Mouse (Mus musculus): ENCODE measurements around the gene Mbd3. TPM values are rescaled to one million over a fixed set of nuclear protein-coding genes. Genes with fewer than 3 reads are reported as not detected.

Mbd3 gene
- polyA plus RNA-seq, 1 experiment from 2014 or later = 181 TPM

DNA sequence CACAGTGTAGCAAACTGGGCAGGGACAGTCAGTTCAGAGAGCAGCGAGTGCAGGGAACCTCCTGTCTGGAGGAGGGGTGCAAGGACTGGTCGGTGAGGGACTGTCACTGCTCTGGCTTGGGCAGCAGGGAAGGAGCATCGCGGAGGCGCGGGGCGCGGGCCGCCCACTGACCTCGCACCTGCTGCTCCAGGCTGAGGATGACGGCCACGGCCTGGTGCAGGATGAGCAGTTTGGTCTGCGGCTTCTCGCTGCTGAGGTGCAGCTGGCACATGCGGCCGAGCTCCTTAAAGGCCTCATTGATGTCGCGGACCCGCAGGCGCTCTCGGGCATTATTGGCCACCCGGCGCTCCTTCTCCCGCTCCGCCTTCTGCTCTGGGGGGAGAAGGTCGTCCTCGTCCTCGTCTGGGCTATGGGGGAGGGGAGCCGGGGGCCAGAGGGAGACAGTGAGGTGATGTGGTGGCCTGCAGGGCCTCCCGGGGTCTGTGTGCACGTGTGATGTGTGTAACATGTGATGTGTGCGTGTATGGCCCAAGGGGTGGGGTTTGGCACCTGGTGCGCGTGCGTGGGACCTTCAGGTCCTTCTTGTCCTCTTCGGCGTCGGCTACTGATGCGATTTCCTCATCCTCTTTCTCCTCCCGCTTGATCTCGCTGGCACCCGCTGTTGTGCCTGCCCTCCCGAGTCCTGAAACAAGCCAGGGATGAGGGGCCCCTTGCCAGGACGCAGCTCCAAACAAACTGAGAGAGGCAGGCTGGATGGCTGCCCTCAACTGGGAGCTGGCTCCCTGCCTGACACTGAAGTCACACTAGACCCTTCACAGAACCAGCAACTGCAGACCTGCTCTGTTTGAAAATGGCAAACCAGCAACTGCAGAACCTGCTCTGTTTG, 13.5 kb upstream of the Mbd3 start:
- ATAC-seq (no peak), DNase-seq (ENCODE audit: low read depth, low spot score) (no peak)
- in situ Hi-C loops (cut with MboI; ENCODE audit: low pct_unique_long_range_greater_than_20kb) = no loop called here
- POLR2A ChIA-PET = no interaction called here
- no peaks in the 10 kb centered on the region for H3K27me3 ChIP-seq
- CTCF ChIA-PET = no interaction called here
- no peak for TF ChIP-seq CTCF (IDR thresholded peaks at IDR 0.05)

- in situ Hi-C loops (cut with MboI; ENCODE audit: low pct_unique_long_range_greater_than_20kb) = no loop called here
- ChIA-PET POLR2A (interaction anchor here (1.1 to 1.5 kb wide), 3 partner anchors 10 to 64 kb away, joined by 3 to 4 read pairs (median 3); no protein-coding TSS in a partner anchor), CTCF (interaction anchor here (0.7 kb wide), 1 partner anchor 15 kb away, joined by 3 read pairs; no protein-coding TSS in a partner anchor)
- TF ChIP-seq CTCF (IDR thresholded peaks at IDR 0.05) = no peak
- ATAC-seq (no peak), DNase-seq (ENCODE audit: low read depth, low spot score) (no peak)
- no peaks in the 10 kb centered on the region for H3K27me3 ChIP-seq
These were observed 8.6 kb upstream of the Mbd3 start for GRCm38 (mm10) chr10:80407924-80408323.

GRCm38 (mm10) chr10:80406684-80407501, 7.5 kb upstream of the Mbd3 start, which contains the start of gene Uqcr11:
Uqcr11 (minus strand) TSS chr10:80406830.
- ATAC-seq = peak; percentile 54
- POLR2A ChIA-PET = interaction anchor here (0.6 to 1.5 kb wide), 3 partner anchors 15 to 25 kb away, joined by 3 to 7 read pairs (median 4); no protein-coding TSS in a partner anchor
- CTCF ChIA-PET = interaction anchor here (1.0 kb wide), 1 partner anchor 31 kb away, joined by 3 read pairs; no protein-coding TSS in a partner anchor
- no peak for DNase-seq (ENCODE audit: low read depth, low spot score)
- no peaks in the 10 kb centered on the region for H3K27me3 ChIP-seq
- in situ Hi-C loops (cut with MboI; ENCODE audit: low pct_unique_long_range_greater_than_20kb) = no loop called here
- no peak for TF ChIP-seq CTCF (IDR thresholded peaks at IDR 0.05)

DNA sequence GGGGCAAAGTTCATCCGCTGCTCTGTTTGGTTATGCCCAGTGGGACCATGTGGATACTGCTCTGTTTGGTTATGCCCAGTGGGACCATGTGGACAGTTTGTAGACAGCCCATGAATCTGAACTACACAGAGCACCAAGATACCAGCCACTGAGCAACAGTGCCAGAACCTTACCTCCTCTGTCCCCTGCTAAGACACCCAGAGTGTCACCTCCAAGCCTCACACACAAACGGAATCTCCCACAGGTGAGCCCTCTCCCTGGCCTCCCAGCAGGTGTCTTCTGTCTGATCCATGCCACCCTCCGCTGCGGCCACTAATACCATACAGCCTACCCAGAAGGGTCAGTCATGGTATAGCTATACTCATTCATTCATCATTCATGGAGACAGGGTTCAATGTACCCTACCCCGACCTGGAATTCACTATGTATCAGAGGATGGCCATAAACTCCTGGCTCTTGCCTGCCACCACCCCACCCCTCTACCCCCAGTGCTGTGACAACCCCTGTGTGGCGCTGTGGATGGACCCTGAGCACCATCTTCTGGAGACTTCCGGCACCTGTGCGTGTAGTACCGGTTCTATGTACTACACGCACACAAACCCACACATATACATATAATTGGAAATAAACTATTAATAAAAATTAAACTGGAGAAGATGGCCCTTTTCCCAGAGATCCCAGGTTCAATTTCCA, 6.3 kb upstream of the Mbd3 start:
- ChIA-PET CTCF (interaction anchor here (1.0 kb wide), 1 partner anchor 30 kb away, joined by 3 read pairs; no protein-coding TSS in a partner anchor), POLR2A (interaction anchor here (1.1 to 1.5 kb wide), 2 partner anchors 19 to 26 kb away, joined by 3 to 7 read pairs; no protein-coding TSS in a partner anchor)
- no peak for ATAC-seq
- H3K27me3 ChIP-seq = no peaks in the 10 kb centered on the region
- in situ Hi-C loops (cut with MboI; ENCODE audit: low pct_unique_long_range_greater_than_20kb) = no loop called here
- no peak for DNase-seq (ENCODE audit: low read depth, low spot score)
- TF ChIP-seq CTCF (IDR thresholded peaks at IDR 0.05) = no peak

GRCm38 (mm10) chr10:80403044-80403692, 3.8 kb upstream of the Mbd3 start:
- ChIA-PET POLR2A (interaction anchor here (1.3 to 1.6 kb wide), 2 partner anchors 18 to 20 kb away, joined by 3 read pairs; no protein-coding TSS in a partner anchor), CTCF (interaction anchor here (0.6 to 1.8 kb wide), 9 partner anchors 10 to 195 kb away, joined by 3 to 10 read pairs (median 3); partner anchors contain the start of gene Rexo1)
- ATAC-seq = no peak
- no peak for TF ChIP-seq CTCF (IDR thresholded peaks at IDR 0.05)
- DNase-seq (ENCODE audit: low read depth, low spot score) = no peak
- H3K27me3 ChIP-seq = no peaks in the 10 kb centered on the region
- in situ Hi-C loops (cut with MboI; ENCODE audit: low pct_unique_long_range_greater_than_20kb) = no loop called here

GRCm38 (mm10) chr10:80400704-80401161, 1.4 kb upstream of the Mbd3 start:
- no peaks in the 10 kb centered on the region for H3K27me3 ChIP-seq
- ChIA-PET CTCF (interaction anchor here (1.0 to 1.1 kb wide), 2 partner anchors 15 to 21 kb away, joined by 3 to 4 read pairs; no protein-coding TSS in a partner anchor), POLR2A (interaction anchor here (1.2 to 5.9 kb wide), 2 partner anchors 10 to 15 kb away, joined by 4 to 38 read pairs; partner anchors contain the start of gene Mex3d)
- TF ChIP-seq CTCF (IDR thresholded peaks at IDR 0.05) = no peak
- ATAC-seq = no peak
- in situ Hi-C loops (cut with MboI; ENCODE audit: low pct_unique_long_range_greater_than_20kb) = no loop called here
- no peak for DNase-seq (ENCODE audit: low read depth, low spot score)

- ChIA-PET POLR2A (interaction anchor here (1.2 to 5.9 kb wide), 2 partner anchors 9 to 14 kb away, joined by 4 to 38 read pairs; partner anchors contain the start of gene Mex3d), CTCF (interaction anchor here (1.0 to 1.1 kb wide), 2 partner anchors 14 to 21 kb away, joined by 3 to 4 read pairs; no protein-coding TSS in a partner anchor)
- ATAC-seq = peak; percentile 6
- no peaks in the 10 kb centered on the region for H3K27me3 ChIP-seq
- no peak for TF ChIP-seq CTCF (IDR thresholded peaks at IDR 0.05)
- DNase-seq (ENCODE audit: low read depth, low spot score) = no peak
- in situ Hi-C loops (cut with MboI; ENCODE audit: low pct_unique_long_range_greater_than_20kb) = no loop called here
These were observed 788 bp upstream of the Mbd3 start for GRCm38 (mm10) chr10:80399973-80400703.

DNA sequence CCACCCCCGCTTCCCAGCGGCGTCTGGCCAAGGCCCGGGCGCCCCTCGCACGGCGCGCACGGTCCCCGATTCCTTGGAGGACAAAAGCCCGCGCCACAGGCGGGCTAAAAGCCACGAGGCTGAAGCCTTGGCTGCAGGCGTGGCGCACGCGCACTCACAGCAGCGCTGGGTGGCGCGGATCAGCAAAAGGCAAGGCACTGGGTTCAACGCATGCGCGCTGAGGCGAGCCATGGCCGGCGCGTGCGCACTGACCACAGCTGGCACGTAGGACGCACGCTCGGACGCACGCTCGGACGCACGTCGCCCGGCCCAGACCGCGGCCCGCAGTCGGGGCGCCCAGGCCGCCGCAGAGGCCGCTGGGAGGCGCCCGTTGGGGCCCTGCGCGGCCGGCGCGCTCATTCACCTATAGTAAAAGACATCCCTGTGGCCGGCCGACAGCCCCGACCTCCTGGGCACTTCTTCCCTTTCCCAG, 595 bp downstream of the Mbd3 start:
- ChIA-PET POLR2A (interaction anchor here (1.1 to 5.9 kb wide), 2 partner anchors 13 to 1004 kb away, joined by 6 to 38 read pairs; partner anchors contain the start of gene Mex3d), CTCF (no interaction called here)
- ATAC-seq (peak; percentile 49), DNase-seq (ENCODE audit: low read depth, low spot score) (peak; percentile 86)
- in situ Hi-C loops (cut with MboI; ENCODE audit: low pct_unique_long_range_greater_than_20kb) = no loop called here
- TF ChIP-seq CTCF (IDR thresholded peaks at IDR 0.05) = no peak
- no peaks in the 10 kb centered on the region for H3K27me3 ChIP-seq

Measured in Patski (cell line).